Mouse (Mus musculus) heart, embryonic 11.5 days (tissue): ENCODE measurements at regions not wholly inside any gene's neighbourhood (a gene's known extent, or its start where the extent isn't known, plus 50 kb on each side); places are given as distances from the start of the nearest gene placed in this dataset.

Source experiments
- ATAC-seq: fragments of 200-750 bp; cut with Nextera tagmentation; replicated peaks from 2 replicates; pipeline ENCODE4 v1.8.0; 2017; ENCODE audit warnings: moderate library complexity; ENCODE audit not compliant: insufficient number of reproducible peaks, low FRiP score, low TSS enrichment
- H3K27ac ChIP-seq: fragments of 300-500 bp; sonication (generic); 2 replicates; pipeline ENCODE4 v1.5.1; 2014; ENCODE audit warnings: mild to moderate bottlenecking, low read depth, low read length
- H3K27me3 ChIP-seq: fragments of 300-500 bp; sonication (generic); 2 replicates; pipeline ENCODE4 v1.6.1; 2014; ENCODE audit warnings: mild to moderate bottlenecking, low read length, mixed read lengths; ENCODE audit not compliant: control insufficient read depth, insufficient read depth
- H3K36me3 ChIP-seq: fragments of 300-500 bp; sonication (generic); 2 replicates; pipeline ENCODE4 v1.6.1; 2014; ENCODE audit warnings: mild to moderate bottlenecking, low read length, moderate library complexity, mixed read lengths; ENCODE audit not compliant: control insufficient read depth, insufficient read depth
- H3K4me1 ChIP-seq: fragments of 300-500 bp; sonication (generic); 2 replicates; pipeline ENCODE4 v1.6.1; 2014; ENCODE audit warnings: low read length; ENCODE audit not compliant: control insufficient read depth, insufficient read depth
- H3K4me2 ChIP-seq: fragments of 300-500 bp; sonication (generic); 2 replicates; pipeline ENCODE4 v1.6.1; 2014; ENCODE audit warnings: mild to moderate bottlenecking, moderate library complexity
- H3K4me3 ChIP-seq: fragments of 300-500 bp; sonication (generic); 2 replicates; pipeline ENCODE4 v1.5.1; 2014; ENCODE audit warnings: low read depth, low read length
- H3K9ac ChIP-seq: fragments of 300-500 bp; sonication (generic); 2 replicates; pipeline ENCODE4 v1.6.1; 2014; ENCODE audit warnings: mild to moderate bottlenecking, low read depth, low read length, moderate library complexity
- H3K9me3 ChIP-seq: fragments of 300-500 bp; sonication (generic); replicated peaks from 2 replicates; pipeline ENCODE4 v1.6.1; 2016; ENCODE audit warnings: low read length; ENCODE audit not compliant: control insufficient read depth
- WGBS: fragments of 180-500 bp; shearing (Covaris S2); extraction: QIAGEN DNeasy Blood & Tissue Kit; methylation state at CpG from one replicate; pipeline ENCODE4 v1.1.7; 2014; ENCODE audit not compliant: insufficient replicate concordance; 5-methylcytosine and 5-hydroxymethylcytosine counted together

GRCm38 (mm10) chr4:3049972-3050846 lies 116.9 kb upstream of the Vmn1r2 start:
- Histone ChIP-seq H3K9ac (no peak overlapping the region), H3K27me3 (no peaks in the 10 kb centered on the region), H3K4me3 (no peak overlapping the region), H3K27ac (no peak overlapping the region), H3K36me3 (peaks cover 6% of the 10 kb centered on the region; the same call in 1 of the 2 replicates), H3K4me2 (no peak overlapping the region), H3K4me1 (no peaks in the 10 kb centered on the region), H3K9me3 (peaks cover 55% of the 10 kb centered on the region)
- 45% methylated on average over 2 of the region's 2 CpGs for WGBS
- ATAC-seq: peak; percentile 33

- no peak overlapping the region for H3K4me3 ChIP-seq
- 70% methylated on average over 3 of the region's 3 CpGs for WGBS
- H3K4me2 ChIP-seq: no peak overlapping the region
- H3K9me3 ChIP-seq: peaks cover 60% of the 10 kb centered on the region
- no peaks in the 10 kb centered on the region for H3K27me3 ChIP-seq
- peaks cover 6% of the 10 kb centered on the region; the same call in 1 of the 2 replicates for H3K36me3 ChIP-seq
- H3K4me1 ChIP-seq: no peaks in the 10 kb centered on the region
- H3K9ac ChIP-seq: no peak overlapping the region
- no peak overlapping the region for H3K27ac ChIP-seq
- no peak for ATAC-seq
Observed at GRCm38 (mm10) chr4:3050847-3051135, 116.3 kb upstream of the Vmn1r2 start.

- H3K27me3 ChIP-seq: no peaks in the 10 kb centered on the region
- H3K9me3 ChIP-seq: peaks cover 65% of the 10 kb centered on the region
- H3K4me2 ChIP-seq: no peak overlapping the region
- ATAC-seq: no peak
- H3K36me3 ChIP-seq: peaks cover 6% of the 10 kb centered on the region; the same call in 1 of the 2 replicates
- no peak overlapping the region for H3K27ac ChIP-seq
- H3K4me3 ChIP-seq: no peak overlapping the region
- no peaks in the 10 kb centered on the region for H3K4me1 ChIP-seq
- H3K9ac ChIP-seq: no peak overlapping the region
- WGBS: 66% methylated on average over 5 of the region's 5 CpGs
Observed at GRCm38 (mm10) chr4:3051212-3051611, 115.9 kb upstream of the Vmn1r2 start.

DNA sequence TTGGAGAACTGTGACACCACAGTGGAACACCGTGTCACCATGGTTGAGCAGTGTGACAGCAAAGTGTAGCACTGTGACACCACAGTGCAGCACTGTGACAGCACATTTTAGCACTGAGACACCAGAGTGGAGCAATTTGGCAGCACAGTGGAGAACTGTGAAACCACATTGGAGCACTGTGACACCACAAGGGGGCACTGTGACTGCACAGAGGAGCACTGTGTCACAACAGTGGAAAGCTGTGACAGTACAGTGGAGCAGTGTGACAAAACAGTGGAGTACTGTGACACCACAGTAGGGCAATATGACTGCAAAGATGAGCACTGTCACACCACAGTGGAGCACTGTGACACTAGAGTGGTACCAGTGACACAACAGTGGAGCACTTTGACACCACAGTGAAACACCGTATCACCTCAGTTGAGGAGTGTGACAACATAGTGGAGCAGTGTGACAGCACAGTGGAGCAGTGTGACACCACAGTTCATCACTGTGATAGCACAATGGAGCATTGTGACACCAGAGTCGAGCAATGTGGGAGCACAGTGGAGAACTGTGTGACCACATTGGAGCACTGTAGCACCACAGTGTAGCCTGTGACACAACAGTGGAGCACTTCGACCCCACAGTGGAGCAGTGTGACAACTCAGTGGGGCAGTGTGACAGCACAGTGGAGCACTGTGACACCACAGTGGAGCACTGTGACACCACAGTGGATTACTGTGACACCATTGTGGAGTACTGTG lies 114.6 kb upstream of the Vmn1r2 start:
- 74% methylated on average over 4 of the region's 4 CpGs for WGBS
- no peak overlapping the region for H3K9ac ChIP-seq

GRCm38 (mm10) chr4:3053060-3053406 lies 114.1 kb upstream of the Vmn1r2 start:
- H3K4me2 ChIP-seq: no peak overlapping the region
- H3K27ac ChIP-seq: no peak overlapping the region
- peaks cover 6% of the 10 kb centered on the region; the same call in 1 of the 2 replicates for H3K36me3 ChIP-seq
- H3K9me3 ChIP-seq: peaks cover 67% of the 10 kb centered on the region
- 59% methylated on average over 4 of the region's 4 CpGs for WGBS
- no peaks in the 10 kb centered on the region for H3K4me1 ChIP-seq
- ATAC-seq: peak; percentile 36; the same call in 1 of the 2 replicates
- no peaks in the 10 kb centered on the region for H3K27me3 ChIP-seq
- no peak overlapping the region for H3K9ac ChIP-seq
- H3K4me3 ChIP-seq: no peak overlapping the region

More for the DNA sequence above, 114.6 kb upstream of the Vmn1r2 start:
- Histone ChIP-seq H3K36me3 (peaks cover 6% of the 10 kb centered on the region; the same call in 1 of the 2 replicates), H3K27me3 (no peaks in the 10 kb centered on the region), H3K4me1 (no peaks in the 10 kb centered on the region), H3K9me3 (peaks cover 67% of the 10 kb centered on the region), H3K27ac (no peak overlapping the region), H3K4me3 (no peak overlapping the region), H3K4me2 (no peak overlapping the region)
- ATAC-seq: no peak; the same call in 1 of the 2 replicates

- no peak overlapping the region for H3K4me2 ChIP-seq
- H3K4me1 ChIP-seq: no peaks in the 10 kb centered on the region
- H3K9me3 ChIP-seq: peaks cover 71% of the 10 kb centered on the region
- H3K27ac ChIP-seq: no peak overlapping the region
- no peak overlapping the region for H3K9ac ChIP-seq
- H3K4me3 ChIP-seq: no peak overlapping the region
- peaks cover 6% of the 10 kb centered on the region for H3K36me3 ChIP-seq
- WGBS: 83% methylated on average over 2 of the region's 2 CpGs
- ATAC-seq: 0 out of 2 replicates have a peak, but pooled peaks have one; percentile 11
- no peaks in the 10 kb centered on the region for H3K27me3 ChIP-seq
Observed at GRCm38 (mm10) chr4:3053496-3054216, 113.5 kb upstream of the Vmn1r2 start.

DNA sequence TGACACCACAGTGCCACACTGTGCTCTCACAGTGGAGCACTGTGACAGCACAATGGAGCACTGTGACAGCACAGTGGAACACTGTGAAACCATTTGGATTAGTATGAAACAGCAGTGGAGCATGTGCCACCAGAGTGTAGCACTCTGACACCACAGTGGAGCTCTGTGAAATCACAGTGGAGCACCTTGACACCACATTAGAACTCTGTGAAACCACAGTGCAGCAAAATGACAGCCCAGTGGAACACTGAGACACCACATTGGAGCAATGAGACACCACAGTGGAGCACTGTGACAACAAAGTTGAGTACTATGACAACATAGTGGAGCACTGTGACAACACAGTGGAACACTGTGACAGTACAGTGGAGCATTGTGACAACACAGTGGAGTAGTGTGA lies 112.2 kb upstream of the Vmn1r2 start:
- Histone ChIP-seq H3K4me3 (no peak overlapping the region), H3K4me2 (no peak overlapping the region), H3K9me3 (peaks cover 82% of the 10 kb centered on the region), H3K36me3 (peaks cover 6% of the 10 kb centered on the region), H3K4me1 (no peaks in the 10 kb centered on the region), H3K27me3 (no peaks in the 10 kb centered on the region), H3K27ac (no peak overlapping the region), H3K9ac (no peak overlapping the region)
- ATAC-seq: no peak

DNA sequence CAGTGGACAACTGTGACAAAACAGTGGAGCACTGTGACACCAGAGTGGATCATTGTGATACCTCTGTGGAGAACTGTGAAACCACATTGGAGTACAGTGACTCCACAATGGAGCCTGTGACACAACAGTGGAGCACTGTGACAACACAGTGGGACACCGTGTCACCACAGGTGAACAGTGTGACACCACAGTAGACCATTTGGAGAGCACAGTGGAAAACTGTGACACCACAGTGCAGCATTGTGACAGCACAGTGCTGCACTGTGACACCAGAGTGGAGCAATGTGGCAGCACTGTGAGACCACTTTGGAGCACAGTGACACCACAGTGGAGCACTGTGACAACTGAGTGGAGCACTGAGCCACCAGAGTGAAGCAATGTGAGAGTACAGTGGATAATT lies 111.7 kb upstream of the Vmn1r2 start:
- WGBS: 76% methylated on average over 1 of the region's 1 CpGs
- Histone ChIP-seq H3K9me3 (peaks cover 77% of the 10 kb centered on the region), H3K4me2 (no peak overlapping the region), H3K9ac (no peak overlapping the region), H3K27ac (no peak overlapping the region), H3K4me1 (no peaks in the 10 kb centered on the region), H3K36me3 (peaks cover 6% of the 10 kb centered on the region), H3K27me3 (no peaks in the 10 kb centered on the region), H3K4me3 (no peak overlapping the region)
- no peak for ATAC-seq
